ENCODE assay signal across 25 mouse cellular contexts in genomic region chr13:96579104-96579503, GRCm38 (mm10). TPM values are rescaled to one million over a fixed set of nuclear protein-coding genes. Genes with fewer than 3 reads are reported as not detected.
DNase-seq lines count a peak whose midpoint lies in the region; ATAC-seq lines count a peak whose summit lies in the region.
"Had no signal": no experiment of that assay in that cellular context is flagged by ENCODE, and none has a peak within 500 bp of the region (broad histone marks: within the 10 kb centered on the region; RNA-seq: fewer than 3 reads in every experiment).

No protein-coding gene starts in this region.

- H3K27ac ChIP-seq in embryonic facial prominence, embryonic 13.5 days, result 0 out of 2 replicates have a peak overlapping the region, but pooled peaks have one; percentile 44
- no peak overlapping the region for H3K27ac ChIP-seq in embryonic facial prominence, embryonic 10.5 days (replicated peaks)
- H3K27ac ChIP-seq: embryonic facial prominence, embryonic 15.5 days; forebrain, embryonic 10.5 days; forebrain, embryonic 12.5 days had no signal

- DNase-seq in embryonic facial prominence, embryonic 10.5 days (ENCODE audit: low spot score), result no peak
- DNase-seq in c-Kit-positive CD71-negative TER-119-negative erythroid progenitor cells, embryonic 14.5 days (ENCODE audit: low read depth), result peak; percentile 12
- DNase-seq in thymus, postnatal 14 days, result no peak
- DNase-seq: adrenal gland, adult 8-10 months; adrenal gland, postnatal 14 days; adrenal gland, postnatal 36 days; cerebellum, adult 11-12 months; cerebellum, adult 2 months; cerebellum, adult 9-10 months; cerebellum, postnatal 10 days; cerebellum, postnatal 25 days; embryo, embryonic 11 days had no signal

- ATAC-seq in embryonic facial prominence, embryonic 13.5 days (ENCODE audit: insufficient number of reproducible peaks, insufficient read depth, low FRiP score, low TSS enrichment, low read depth), result no peak
- ATAC-seq in granulocyte monocyte progenitor cell, adult 5-6 weeks (replicated peaks; ENCODE audit: poor library complexity, severe bottlenecking), result peak; percentile 52; the same call in 1 of the 2 replicates
- 0 out of 2 replicates have a peak, but pooled peaks have one; percentile 39 for ATAC-seq in megakaryocyte progenitor cell, adult 5-6 weeks (replicated peaks; ENCODE audit: poor library complexity)
- ATAC-seq in cerebellum, adult (ENCODE audit: insufficient number of reproducible peaks, low FRiP score, low TSS enrichment), result no peak
- no peak for ATAC-seq in activated CD4-positive, CD25-positive, alpha-beta regulatory T cell, adult 4 months
- ATAC-seq: forebrain, embryonic 14.5 days; forebrain, embryonic 16.5 days; Patski had no signal

- peaks cover 8% of the 10 kb centered on the region for H3K4me1 ChIP-seq in embryonic facial prominence, embryonic 13.5 days
- H3K4me1 ChIP-seq in embryonic facial prominence, embryonic 10.5 days, result peaks cover 15% of the 10 kb centered on the region
- H3K4me1 ChIP-seq: forebrain, embryonic 12.5 days had no signal

- no peaks in the 10 kb centered on the region for H3K9me3 ChIP-seq in embryonic facial prominence, embryonic 13.5 days
- H3K9me3 ChIP-seq in embryonic facial prominence, embryonic 10.5 days, result no peaks in the 10 kb centered on the region
- H3K9me3 ChIP-seq: embryonic facial prominence, embryonic 12.5 days; embryonic facial prominence, embryonic 15.5 days; forebrain, embryonic 10.5 days; forebrain, embryonic 12.5 days had no signal

- H3K4me3 ChIP-seq in embryonic facial prominence, embryonic 13.5 days, result no peak overlapping the region
- no peak overlapping the region for H3K4me3 ChIP-seq in embryonic facial prominence, embryonic 10.5 days
- H3K4me3 ChIP-seq: embryonic facial prominence, embryonic 12.5 days; embryonic facial prominence, embryonic 15.5 days; erythroblast, embryonic 14.5 days; forebrain, embryonic 10.5 days; forebrain, embryonic 12.5 days had no signal

- no peaks in the 10 kb centered on the region for H3K36me3 ChIP-seq in embryonic facial prominence, embryonic 13.5 days
- peaks cover 3% of the 10 kb centered on the region; the same call in 1 of the 2 replicates for H3K36me3 ChIP-seq in embryonic facial prominence, embryonic 10.5 days (replicated peaks)
- H3K36me3 ChIP-seq: embryonic facial prominence, embryonic 12.5 days; embryonic facial prominence, embryonic 15.5 days; forebrain, embryonic 12.5 days had no signal

- no peak overlapping the region for H3K9ac ChIP-seq in embryonic facial prominence, embryonic 13.5 days
- H3K9ac ChIP-seq: embryonic facial prominence, embryonic 12.5 days; embryonic facial prominence, embryonic 15.5 days; forebrain, embryonic 12.5 days had no signal

- WGBS in embryonic facial prominence, embryonic 13.5 days, result 35% methylated on average over 2 of the region's 2 CpGs
- 62% methylated on average over 2 of the region's 2 CpGs for WGBS in embryonic facial prominence, embryonic 10.5 days

- H3K4me2 ChIP-seq in embryonic facial prominence, embryonic 13.5 days, result no peak overlapping the region
- H3K4me2 ChIP-seq: embryonic facial prominence, embryonic 12.5 days; embryonic facial prominence, embryonic 15.5 days; forebrain, embryonic 12.5 days had no signal

- H3K27me3 ChIP-seq in embryonic facial prominence, embryonic 13.5 days, result no peaks in the 10 kb centered on the region
- H3K27me3 ChIP-seq in embryonic facial prominence, embryonic 10.5 days (replicated peaks; ENCODE audit: low read depth, poor library complexity, severe bottlenecking), result no peaks in the 10 kb centered on the region
- H3K27me3 ChIP-seq: embryonic facial prominence, embryonic 12.5 days; embryonic facial prominence, embryonic 15.5 days; forebrain, embryonic 12.5 days; Patski had no signal

RNA-seq across cellular contexts. Expression of gene Col4a3bp, which starts 36.7 kb away (rescaled TPM):
- polyA plus RNA-seq in embryonic facial prominence, embryonic 13.5 days (2015; fragmentation: Nextera tagmentation; extraction: Ambion mirVana), result 12.5 and 14.0 TPM in 2 replicates
- polyA plus RNA-seq in embryonic facial prominence, embryonic 10.5 days (2016; fragmentation: Nextera tagmentation; extraction: Ambion mirVana), result 6.8 and 7.3 TPM in 2 replicates
- total RNA-seq in granulocyte monocyte progenitor cell, adult 5-6 weeks (2014; fragmentation: Nextera tagmentation), result 30.6 and 31.5 TPM in 2 replicates
- total RNA-seq in granulocyte monocyte progenitor cell, adult 5-6 weeks (2017), result 37.2 and 54.6 TPM in 2 replicates
- total RNA-seq in megakaryocyte progenitor cell, adult 5-6 weeks (2015), result 33.9 and 45.3 TPM in 2 replicates
- total RNA-seq in megakaryocyte progenitor cell, adult 5-6 weeks (2017), result 43.3 and 43.9 TPM in 2 replicates
- polyA plus RNA-seq in activated CD4-positive, CD25-positive, alpha-beta regulatory T cell, adult 4 months (2017; shearing (Covaris generic)), result 1 to 10 TPM; 5.6 to 8.7 TPM

RNA-seq across cellular contexts. Expression of gene Polk, which starts 36.7 kb away (rescaled TPM):
- polyA plus RNA-seq in embryonic facial prominence, embryonic 13.5 days (2015; fragmentation: Nextera tagmentation; extraction: Ambion mirVana), result 12.0 and 14.5 TPM in 2 replicates
- polyA plus RNA-seq in embryonic facial prominence, embryonic 10.5 days (2016; fragmentation: Nextera tagmentation; extraction: Ambion mirVana), result 9.5 and 9.9 TPM in 2 replicates
- total RNA-seq in granulocyte monocyte progenitor cell, adult 5-6 weeks (2014; fragmentation: Nextera tagmentation), result 11.5 and 15.2 TPM in 2 replicates
- 9.9 and 13.3 TPM in 2 replicates for total RNA-seq in granulocyte monocyte progenitor cell, adult 5-6 weeks (2017)
- total RNA-seq in megakaryocyte progenitor cell, adult 5-6 weeks (2015), result 13.5 and 20.9 TPM in 2 replicates
- total RNA-seq in megakaryocyte progenitor cell, adult 5-6 weeks (2017), result 9.3 and 14.9 TPM in 2 replicates
- polyA plus RNA-seq in activated CD4-positive, CD25-positive, alpha-beta regulatory T cell, adult 4 months (2017; shearing (Covaris generic)), result 10 to 100 TPM; 23.3 to 28.0 TPM

Comparison
In these comparisons a context has a peak if more than half of its experiments do, and no peak if none do; other contexts are left out.
1. ATAC-seq: peak in granulocyte monocyte progenitor cell, adult 5-6 weeks (single experiment) and megakaryocyte progenitor cell, adult 5-6 weeks (single experiment); none in embryonic facial prominence, embryonic 13.5 days (single experiment), cerebellum, adult (single experiment) and activated CD4-positive, CD25-positive, alpha-beta regulatory T cell, adult 4 months (single experiment).